Mouse (Mus musculus) spleen, postnatal 10 days (tissue): ENCODE measurements around the gene Vmn1r129.
"Not testable (repeated sequence)": the region's sequence is repeated elsewhere in the genome, so short reads cannot be mapped to it uniquely, and the experiment has no call there.

Source experiments
- DNase-seq, 2 experiments: peaks; one replicate each; pipeline ENCODE4 v3.0.0; 2021 to 2022; ENCODE audit warnings: low spot score in 2 of 2

The Vmn1r129 gene

GRCm38 (mm10) chr7:21361191-21361590 lies at the start of gene Vmn1r129:
Vmn1r129 (minus strand) TSS chr7:21361291.
- not testable (repeated sequence) for DNase-seq

GRCm38 (mm10) chr7:21349073-21349472 lies 12.0 kb downstream of the Vmn1r129 start, which contains the start of gene Vmn1r128:
Vmn1r128 (plus strand) TSS chr7:21349373.
- not testable (repeated sequence) for DNase-seq

- not testable (repeated sequence) for DNase-seq
Measured at GRCm38 (mm10) chr7:21319761-21320160, 41.3 kb downstream of the Vmn1r129 start, which contains the start of gene Vmn1r127. Vmn1r127 (minus strand) TSS chr7:21319861.
